Mouse (Mus musculus) splenic B cell, adult 2 months (primary cell): ENCODE measurements at regions not wholly inside any gene's neighbourhood (a gene's known extent, or its start where the extent isn't known, plus 50 kb on each side); places are given as distances from the start of the nearest gene placed in this dataset.
"Not testable (repeated sequence)": the region's sequence is repeated elsewhere in the genome, so short reads cannot be mapped to it uniquely, and the experiment has no call there.

Source experiments
- DNase-seq: peaks from one replicate; pipeline ENCODE4 v3.0.0-alpha.2; 2011; ENCODE audit warnings: low read depth, low spot score
- H3K27me3 ChIP-seq: 2 replicates; pipeline ENCODE4 v1.6.1; 2012; ENCODE audit warnings: mild to moderate bottlenecking, low read length, moderate library complexity, mixed read lengths; ENCODE audit not compliant: control insufficient read depth, poor library complexity, insufficient read depth, severe bottlenecking
- H3K36me3 ChIP-seq: 2 replicates; pipeline ENCODE4 v1.6.1; 2012; ENCODE audit warnings: mild to moderate bottlenecking, low read length, moderate library complexity, mixed read lengths; ENCODE audit not compliant: control insufficient read depth, poor library complexity, insufficient read depth, severe bottlenecking

- H3K27me3 ChIP-seq, H3K36me3 ChIP-seq, DNase-seq: not testable (repeated sequence)
Observed at GRCm38 (mm10) chr12:115963701-115964100, 83.8 kb upstream of the Zfp386 start.

GRCm38 (mm10) chr12:115967522-115967921 lies 80.0 kb upstream of the Zfp386 start:
- not testable (repeated sequence) for DNase-seq, H3K27me3 ChIP-seq, H3K36me3 ChIP-seq
